Mouse (Mus musculus) cerebellum, adult 2 months (tissue): ENCODE data around the gene Eefsec.

Source experiments
- CTCF ChIP-seq: fragments of 200-500 bp; IDR thresholded peaks from 2 replicates; pipeline ENCODE4 v1.5.1; 2011; ENCODE audit warnings: low read depth, mild to moderate bottlenecking, control low read depth, low read length, moderate library complexity, borderline replicate concordance; ENCODE audit not compliant: insufficient read depth
- POLR2A ChIP-seq: fragments of 200-500 bp; IDR thresholded peaks from 2 replicates; pipeline ENCODE4 v1.6.1; 2011; ENCODE audit warnings: low read length, control low read depth, borderline replicate concordance; ENCODE audit not compliant: insufficient read depth

DNA sequence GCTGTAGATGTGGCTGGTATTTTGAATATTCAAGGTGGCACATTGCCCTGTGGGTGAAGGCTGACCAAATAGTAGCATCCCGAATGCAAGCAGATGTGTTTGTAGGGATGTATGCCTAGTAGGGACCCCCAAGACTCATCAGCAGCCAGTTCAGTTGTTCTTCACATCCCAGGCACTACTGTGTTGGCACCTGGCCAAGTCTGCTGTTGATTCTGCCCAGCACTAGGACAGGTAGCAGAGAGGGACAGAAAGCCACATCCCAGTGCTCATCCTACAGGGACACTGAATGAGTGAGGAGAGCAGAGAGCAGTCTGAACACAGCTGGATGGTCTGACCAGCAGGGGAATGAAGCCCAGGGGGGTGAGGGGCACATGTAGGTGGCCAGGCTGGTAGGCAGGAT lies 197.1 kb downstream of the Eefsec start:
- TF ChIP-seq CTCF = no peak
- TF ChIP-seq POLR2A = no peak
